Mouse (Mus musculus) gastrocnemius, postnatal 4 days (tissue): ENCODE results near the gene Gm21409. TPM values are rescaled to one million over a fixed set of nuclear protein-coding genes. Genes with fewer than 3 reads are reported as not detected.
"Not testable (repeated sequence)": the region's sequence is repeated elsewhere in the genome, so short reads cannot be mapped to it uniquely, and the experiment has no call there.

Source experiments
- DNase-seq, 2 experiments: peaks; one replicate each; pipeline ENCODE4 v3.0.0; 2021 to 2022; ENCODE audit warnings: low spot score in 2 of 2, mixed read lengths in 2 of 2
- long read RNA-seq, 2 experiments: library from polyadenylated mRNA; stranded (forward); transcript quantifications; one replicate each; pipeline ENCODE4 v2.0.0; 2021
- total RNA-seq, 2 experiments: library from RNA; stranded (reverse); gene quantifications; 2 replicates each; pipeline ENCODE4 v1.2.3; 2021

Gm21409 gene
- total RNA-seq, result not detected
- long read RNA-seq, experiment 1, result 0 reads
- long read RNA-seq, experiment 2, result 0 reads

DNA sequence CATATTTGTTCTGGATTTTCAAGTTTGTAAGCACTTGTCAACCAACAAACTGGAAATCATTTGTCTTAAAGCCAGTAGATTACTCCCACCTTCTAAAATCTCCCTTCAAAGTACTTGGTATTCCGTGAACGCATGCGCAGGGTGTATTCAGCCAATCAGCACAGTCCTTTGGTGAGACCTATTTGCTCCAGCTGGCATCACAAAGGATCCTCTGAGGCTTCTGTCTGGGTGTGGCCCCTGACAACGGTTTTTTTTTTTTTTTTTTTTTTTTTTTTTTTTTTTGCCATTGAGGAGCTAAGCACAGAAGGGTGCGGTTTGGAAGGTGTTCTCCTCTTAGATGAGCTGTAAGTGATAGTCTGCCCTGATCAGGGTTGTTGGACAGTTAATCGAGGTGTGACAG is at the start of gene Gm21409:
Gene Gm21409, plus strand, starts transcription at position 301 of the 400 bp plus-strand sequence.
- not testable (repeated sequence) for DNase-seq

Other genes with a start within 250 kb of the Gm21409 start
- gene Gm21394, start 181.8 kb upstream of the Gm21409 start, total RNA-seq, result not detected